Mouse (Mus musculus): ENCODE measurements at regions not wholly inside any gene's neighbourhood (a gene's known extent, or its start where the extent isn't known, plus 50 kb on each side); places are given as distances from the start of the nearest gene placed in this dataset.

DNA sequence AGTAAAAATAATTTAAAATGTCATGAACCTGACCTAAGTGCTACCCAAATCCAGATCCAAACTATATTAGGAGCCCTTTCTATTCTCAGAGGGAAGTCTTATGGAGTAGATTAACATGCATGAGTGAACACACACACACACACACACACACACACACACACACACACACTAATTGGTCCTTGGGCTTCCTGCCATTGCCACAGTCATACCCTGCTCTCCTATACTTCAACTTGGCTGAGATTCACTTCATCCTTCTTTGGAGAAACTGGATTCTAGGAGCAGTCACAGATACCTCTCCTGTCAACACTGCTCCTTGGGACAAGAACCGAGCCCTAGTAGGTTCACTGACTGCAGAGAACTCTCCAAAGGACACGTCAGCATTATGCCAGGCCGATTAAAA lies 89.0 kb upstream of the Rnf219 start:
- TF ChIP-seq GATA1 (IDR thresholded peaks at IDR 0.05; ENCODE audit: borderline replicate concordance, low read length) (no peak), FLI1 (IDR thresholded peaks at IDR 0.05; ENCODE audit: low read length) (no peak)

All from megakaryocyte, embryonic 14.5 days (primary cell).